Mouse (Mus musculus): Measurements from ENCODE around the gene Tmem50b. TPM values are rescaled to one million over a fixed set of nuclear protein-coding genes. Genes with fewer than 3 reads are reported as not detected.

Gene Tmem50b
- total RNA-seq, 1 experiment from 2014 or later, result 63.0 TPM

- no peak for ATAC-seq (replicated peaks; ENCODE audit: insufficient number of reproducible peaks, low FRiP score, low TSS enrichment, poor library complexity, severe bottlenecking)
Observed at GRCm38 (mm10) chr16:91527500-91527899, 70.1 kb downstream of the Tmem50b start.

DNA sequence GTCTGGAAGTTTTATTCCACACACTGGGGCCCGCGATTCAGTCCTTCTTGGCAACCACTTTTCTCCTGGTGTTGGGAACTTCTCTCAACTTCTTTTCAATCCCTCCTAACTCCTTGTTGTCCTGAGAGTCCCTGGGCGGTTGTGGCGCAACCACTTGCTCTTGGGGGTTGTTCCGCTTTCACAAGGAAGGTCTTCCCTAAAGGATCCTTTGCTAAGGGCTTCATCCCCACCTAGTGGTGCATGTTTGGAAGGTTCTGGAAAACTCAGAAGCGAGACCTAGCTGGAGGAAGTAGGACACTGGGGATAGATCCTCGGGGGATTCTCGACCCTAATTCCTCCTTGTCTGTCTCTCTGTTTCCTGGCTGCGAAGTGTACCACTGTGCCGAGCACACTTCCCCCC is 70.5 kb downstream of the Tmem50b start:
- ATAC-seq (replicated peaks; ENCODE audit: insufficient number of reproducible peaks, low FRiP score, low TSS enrichment, poor library complexity, severe bottlenecking), result peak; percentile 47

GRCm38 (mm10) chr16:91526274-91526673 is 71.3 kb downstream of the Tmem50b start:
- no peak for ATAC-seq (replicated peaks; ENCODE audit: insufficient number of reproducible peaks, low FRiP score, low TSS enrichment, poor library complexity, severe bottlenecking)

Other genes starting within 250 kb of the Tmem50b start
- gene Ifnar2, start 225.0 kb downstream of the Tmem50b start, total RNA-seq (2017), result 188 to 243 TPM (median 214 TPM) in 3 replicates
- not detected in 3 replicates for gene Gm21970, start 206.1 kb downstream of the Tmem50b start, total RNA-seq (2017)
- 86.7 to 144 TPM (median 102 TPM) in 3 replicates for gene Il10rb, start 191.6 kb downstream of the Tmem50b start, total RNA-seq (2017)
- gene Ifnar1, start 112.6 kb downstream of the Tmem50b start, total RNA-seq (2017), result 91.0 to 131 TPM (median 108 TPM) in 3 replicates
- gene Ifngr2, start 50.7 kb downstream of the Tmem50b start, total RNA-seq (2017), result 28.8 to 49.4 TPM (median 38.9 TPM) in 3 replicates
- gene Dnajc28, start 21.2 kb upstream of the Tmem50b start, total RNA-seq (2017), result 1.1 to 3.1 TPM (median 1.6 TPM) in 3 replicates
- gene Gart, start 49.2 kb upstream of the Tmem50b start, total RNA-seq (2017), result 45.6 to 47.6 TPM (median 47.0 TPM) in 3 replicates
- 374 to 473 TPM (median 406 TPM) in 3 replicates for gene Son, start 49.7 kb upstream of the Tmem50b start, total RNA-seq (2017)
- gene Donson, start 91.0 kb upstream of the Tmem50b start, total RNA-seq (2017), result 44.3 to 63.9 TPM (median 50.9 TPM) in 3 replicates
- 77.1 to 114 TPM (median 103 TPM) in 3 replicates for gene Cryzl1, start 131.2 kb upstream of the Tmem50b start, total RNA-seq (2017)
- 17.6 to 27.7 TPM (median 24.7 TPM) in 3 replicates for gene Itsn1, start 131.5 kb upstream of the Tmem50b start, total RNA-seq (2017)